Mouse (Mus musculus) E14TG2a.4 (cell line): ENCODE data around the gene Xrcc1.

Experiments used
- H3K27me3 ChIP-seq: 2 replicates; pipeline ENCODE4 v1.6.1; 2014; ENCODE audit warnings: low read length, control low read depth; ENCODE audit not compliant: insufficient read depth
- H3K36me3 ChIP-seq: 2 replicates; pipeline ENCODE4 v1.6.1; 2014; ENCODE audit warnings: low read length, control low read depth; ENCODE audit not compliant: insufficient read depth
- H3K4me1 ChIP-seq: replicated peaks from 2 replicates; pipeline ENCODE4 v1.6.1; 2014; ENCODE audit warnings: low read depth, low read length, control low read depth
- H3K4me3 ChIP-seq: replicated peaks from 2 replicates; pipeline ENCODE4 v1.5.1; 2014; ENCODE audit warnings: mild to moderate bottlenecking, low read length
- H3K9me3 ChIP-seq: 2 replicates; pipeline ENCODE4 v1.6.1; 2014; ENCODE audit warnings: low read length, control low read depth
- CTCF ChIP-seq: conservative IDR thresholded peaks from 2 replicates; pipeline ENCODE4 v1.5.1; 2014; ENCODE audit warnings: low read length
- NANOG ChIP-seq: IDR thresholded peaks from 2 replicates; pipeline ENCODE4 v1.6.1; 2014; ENCODE audit warnings: borderline replicate concordance, low read length, mixed read lengths
- POU5F1 ChIP-seq: IDR thresholded peaks from 2 replicates; pipeline ENCODE4 v1.6.1; 2014; ENCODE audit warnings: low read length, borderline replicate concordance

Gene Xrcc1

GRCm38 (mm10) chr7:24546634-24547389, 723 bp downstream of the Xrcc1 start:
- H3K4me1 ChIP-seq = peaks cover 60% of the 10 kb centered on the region
- H3K4me3 ChIP-seq = peak overlapping the region; percentile 96
- TF ChIP-seq POU5F1 (no peak), NANOG (no peak), CTCF (no peak)
- peaks cover 40% of the 10 kb centered on the region for H3K36me3 ChIP-seq
- H3K27me3 ChIP-seq = no peaks in the 10 kb centered on the region
- H3K9me3 ChIP-seq = no peaks in the 10 kb centered on the region

- Histone ChIP-seq H3K36me3 (peaks cover 48% of the 10 kb centered on the region), H3K4me1 (peaks cover 60% of the 10 kb centered on the region), H3K4me3 (peak overlapping the region; percentile 96), H3K27me3 (no peaks in the 10 kb centered on the region), H3K9me3 (no peaks in the 10 kb centered on the region)
- TF ChIP-seq NANOG = no peak
- no peak for TF ChIP-seq POU5F1
- no peak for TF ChIP-seq CTCF
These were observed 1.5 kb downstream of the Xrcc1 start for GRCm38 (mm10) chr7:24547534-24548036.

GRCm38 (mm10) chr7:24551985-24552759, 6.1 kb downstream of the Xrcc1 start:
- TF ChIP-seq NANOG (no peak), CTCF (no peak), POU5F1 (no peak)
- H3K36me3 ChIP-seq = peaks cover 91% of the 10 kb centered on the region
- peaks cover 66% of the 10 kb centered on the region for H3K4me1 ChIP-seq
- peaks cover 6% of the 10 kb centered on the region; the same call in 1 of the 2 replicates for H3K9me3 ChIP-seq
- H3K27me3 ChIP-seq = no peaks in the 10 kb centered on the region
- H3K4me3 ChIP-seq = no peak overlapping the region

GRCm38 (mm10) chr7:24555786-24556185, 9.7 kb downstream of the Xrcc1 start:
- Histone ChIP-seq H3K27me3 (no peaks in the 10 kb centered on the region), H3K4me3 (no peak overlapping the region), H3K36me3 (peaks cover 94% of the 10 kb centered on the region), H3K9me3 (peaks cover 6% of the 10 kb centered on the region; the same call in 1 of the 2 replicates), H3K4me1 (peaks cover 62% of the 10 kb centered on the region)
- TF ChIP-seq POU5F1 (no peak), NANOG (no peak), CTCF (no peak)

GRCm38 (mm10) chr7:24561450-24561849, 15.4 kb downstream of the Xrcc1 start:
- H3K4me1 ChIP-seq = peaks cover 76% of the 10 kb centered on the region
- H3K36me3 ChIP-seq = peaks cover 83% of the 10 kb centered on the region
- H3K27me3 ChIP-seq = no peaks in the 10 kb centered on the region
- H3K9me3 ChIP-seq = no peaks in the 10 kb centered on the region
- TF ChIP-seq POU5F1 (no peak), CTCF (no peak), NANOG (no peak)
- no peak overlapping the region for H3K4me3 ChIP-seq

GRCm38 (mm10) chr7:24563191-24563836, 17.2 kb downstream of the Xrcc1 start:
- Histone ChIP-seq H3K9me3 (no peaks in the 10 kb centered on the region), H3K4me3 (0 out of 2 replicates have a peak overlapping the region, but pooled peaks have one; percentile 4), H3K36me3 (peaks cover 87% of the 10 kb centered on the region), H3K27me3 (no peaks in the 10 kb centered on the region), H3K4me1 (peaks cover 86% of the 10 kb centered on the region)
- TF ChIP-seq CTCF (no peak), NANOG (no peak), POU5F1 (no peak)

- TF ChIP-seq CTCF (no peak), NANOG (no peak), POU5F1 (no peak)
- H3K4me1 ChIP-seq = peaks cover 81% of the 10 kb centered on the region
- no peaks in the 10 kb centered on the region for H3K9me3 ChIP-seq
- H3K36me3 ChIP-seq = peaks cover 87% of the 10 kb centered on the region
- H3K4me3 ChIP-seq = 0 out of 2 replicates have a peak overlapping the region, but pooled peaks have one; percentile 4
- H3K27me3 ChIP-seq = no peaks in the 10 kb centered on the region
These were observed 17.7 kb downstream of the Xrcc1 start for GRCm38 (mm10) chr7:24563837-24564206.

- H3K4me3 ChIP-seq = no peak overlapping the region
- H3K4me1 ChIP-seq = peaks cover 77% of the 10 kb centered on the region
- H3K36me3 ChIP-seq = peaks cover 87% of the 10 kb centered on the region
- H3K27me3 ChIP-seq = no peaks in the 10 kb centered on the region
- H3K9me3 ChIP-seq = no peaks in the 10 kb centered on the region
- TF ChIP-seq CTCF (peak; percentile 97), NANOG (no peak)
These were observed 18.6 kb downstream of the Xrcc1 start for GRCm38 (mm10) chr7:24564607-24565265.
